Mouse (Mus musculus): Measurements from ENCODE around the gene Gm45208. TPM values are rescaled to one million over a fixed set of nuclear protein-coding genes. Genes with fewer than 3 reads are reported as not detected.
A peak's percentile ranks its signal among the peaks of the same experiment; 100 is the strongest.

Gene Gm45208
- polyA plus RNA-seq, 1 experiment from 2014 or later: 2.7 TPM

GRCm38 (mm10) chrX:7776329-7777082 is 54.5 kb downstream of the Gm45208 start:
- Histone ChIP-seq H3K4me3 (ENCODE audit: low read depth, low read length) (no peak overlapping the region), H3K9me3 (ENCODE audit: low read length) (no peaks in the 10 kb centered on the region), H3K4me2 (replicated peaks; ENCODE audit: low read depth, low read length) (no peak overlapping the region), H3K27me3 (replicated peaks; ENCODE audit: insufficient read depth, low read length) (no peaks in the 10 kb centered on the region), H3K36me3 (ENCODE audit: insufficient read depth, low read length) (no peaks in the 10 kb centered on the region), H3K4me1 (ENCODE audit: insufficient read depth, low read depth, low read length) (no peaks in the 10 kb centered on the region), H3K9ac (replicated peaks; ENCODE audit: low read depth) (no peak overlapping the region), H3K27ac (ENCODE audit: low read length) (no peak overlapping the region)
- 37% methylated on average over 8 of the region's 8 CpGs for WGBS
- TF ChIP-seq CTCF (IDR thresholded peaks at IDR 0.05) (peak; percentile 82), EP300 (IDR thresholded peaks at IDR 0.05) (no peak)
- ATAC-seq (peak; percentile 58), DNase-seq (ENCODE audit: low spot score) (peak; percentile 38)

DNA sequence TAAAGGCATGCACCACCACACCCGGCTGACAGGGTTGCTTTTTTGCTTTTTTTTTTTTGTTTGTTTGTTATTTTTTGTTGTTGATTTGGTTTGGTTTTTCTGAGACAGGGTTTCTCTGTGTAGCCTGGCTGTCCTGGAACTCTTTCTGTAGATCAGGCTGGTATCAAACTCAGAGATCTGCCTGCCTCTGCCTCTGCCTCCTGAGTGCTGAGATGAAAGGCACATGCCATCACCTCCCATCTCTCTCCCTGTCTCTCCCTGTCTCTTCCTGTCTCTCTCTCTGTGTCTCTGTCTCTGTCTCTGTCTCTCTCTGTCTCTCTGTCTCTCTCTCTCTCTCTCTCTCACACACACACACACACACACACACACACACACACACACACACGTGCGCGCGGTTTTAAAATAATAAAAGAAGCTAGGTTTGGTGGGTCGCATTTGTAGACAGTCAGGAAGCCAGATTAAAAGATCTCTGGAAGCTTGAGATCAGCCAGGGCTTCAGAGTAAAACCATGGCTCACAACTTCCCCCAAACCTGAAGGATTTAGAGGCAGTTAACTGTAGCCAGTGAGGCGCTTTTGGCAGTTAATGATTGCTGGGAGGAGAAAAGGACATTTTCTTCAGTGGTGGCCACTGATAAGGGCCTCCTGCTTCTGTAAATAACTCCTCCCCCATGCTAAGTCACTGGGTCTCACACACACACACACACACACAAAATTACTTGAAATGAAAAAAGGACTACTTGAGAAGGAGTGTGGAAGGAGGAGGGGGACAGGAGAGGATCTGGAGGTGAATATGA is 56.6 kb downstream of the Gm45208 start:
- no peak overlapping the region for H3K27ac ChIP-seq (ENCODE audit: low read length)
- H3K9ac ChIP-seq (replicated peaks; ENCODE audit: low read depth): no peak overlapping the region
- 48% methylated on average over 7 of the region's 7 CpGs for WGBS
- no peak overlapping the region for H3K4me3 ChIP-seq (ENCODE audit: low read depth, low read length)
- H3K4me2 ChIP-seq (replicated peaks; ENCODE audit: low read depth, low read length): no peak overlapping the region
- TF ChIP-seq EP300 (IDR thresholded peaks at IDR 0.05): no peak
- TF ChIP-seq CTCF (IDR thresholded peaks at IDR 0.05): no peak
- H3K4me1 ChIP-seq (ENCODE audit: insufficient read depth, low read depth, low read length): no peaks in the 10 kb centered on the region
- no peak for ATAC-seq
- H3K9me3 ChIP-seq (ENCODE audit: low read length): no peaks in the 10 kb centered on the region
- DNase-seq (ENCODE audit: low spot score): no peak
- no peaks in the 10 kb centered on the region for H3K27me3 ChIP-seq (replicated peaks; ENCODE audit: insufficient read depth, low read length)
- no peaks in the 10 kb centered on the region for H3K36me3 ChIP-seq (ENCODE audit: insufficient read depth, low read length)

GRCm38 (mm10) chrX:7779294-7779693 is 57.2 kb downstream of the Gm45208 start:
- no peak for ATAC-seq
- H3K4me3 ChIP-seq (ENCODE audit: low read depth, low read length): no peak overlapping the region
- WGBS: 12% methylated on average over 3 of the region's 3 CpGs

More at GRCm38 (mm10) chrX:7779294-7779693, 57.2 kb downstream of the Gm45208 start:
- Histone ChIP-seq H3K4me2 (replicated peaks; ENCODE audit: low read depth, low read length) (no peak overlapping the region), H3K27ac (ENCODE audit: low read length) (no peak overlapping the region), H3K9ac (replicated peaks; ENCODE audit: low read depth) (no peak overlapping the region), H3K27me3 (replicated peaks; ENCODE audit: insufficient read depth, low read length) (no peaks in the 10 kb centered on the region), H3K9me3 (ENCODE audit: low read length) (no peaks in the 10 kb centered on the region), H3K4me1 (ENCODE audit: insufficient read depth, low read depth, low read length) (no peaks in the 10 kb centered on the region), H3K36me3 (ENCODE audit: insufficient read depth, low read length) (no peaks in the 10 kb centered on the region)
- DNase-seq (ENCODE audit: low spot score): no peak
- TF ChIP-seq CTCF (IDR thresholded peaks at IDR 0.05) (no peak), EP300 (IDR thresholded peaks at IDR 0.05) (no peak)

Other genes with a start within 250 kb of the Gm45208 start
- gene Foxp3, start 148.6 kb upstream of the Gm45208 start, polyA plus RNA-seq (2015; fragmentation: Nextera tagmentation; extraction: Ambion mirVana): 0.20 TPM in 1 of 2 replicates, not detected in the other
- 0.91 and 1.2 TPM in 2 replicates for gene Ppp1r3f, start 148.0 kb upstream of the Gm45208 start, polyA plus RNA-seq (2015; fragmentation: Nextera tagmentation; extraction: Ambion mirVana)
- 18.2 and 18.8 TPM in 2 replicates for gene Ccdc22, start 116.7 kb upstream of the Gm45208 start, polyA plus RNA-seq (2015; fragmentation: Nextera tagmentation; extraction: Ambion mirVana)
- 0.04 and 0.12 TPM in 2 replicates for gene Cacna1f, start 115.2 kb upstream of the Gm45208 start, polyA plus RNA-seq (2015; fragmentation: Nextera tagmentation; extraction: Ambion mirVana)
- 1.5 and 1.6 TPM in 2 replicates for gene Syp, start 83.8 kb upstream of the Gm45208 start, polyA plus RNA-seq (2015; fragmentation: Nextera tagmentation; extraction: Ambion mirVana)
- 6.5 and 6.9 TPM in 2 replicates for gene Prickle3, start 65.0 kb upstream of the Gm45208 start, polyA plus RNA-seq (2015; fragmentation: Nextera tagmentation; extraction: Ambion mirVana)
- 238 and 242 TPM in 2 replicates for gene Plp2, start 50.9 kb upstream of the Gm45208 start, polyA plus RNA-seq (2015; fragmentation: Nextera tagmentation; extraction: Ambion mirVana)
- 3.5 and 3.7 TPM in 2 replicates for gene Magix, start 41.0 kb upstream of the Gm45208 start, polyA plus RNA-seq (2015; fragmentation: Nextera tagmentation; extraction: Ambion mirVana)
- gene Gpkow, start 25.1 kb upstream of the Gm45208 start, polyA plus RNA-seq (2015; fragmentation: Nextera tagmentation; extraction: Ambion mirVana): 25.9 and 26.1 TPM in 2 replicates
- gene Wdr45, start 7.9 kb upstream of the Gm45208 start, polyA plus RNA-seq (2015; fragmentation: Nextera tagmentation; extraction: Ambion mirVana): 202 and 222 TPM in 2 replicates
- 18.3 and 18.8 TPM in 2 replicates for gene Praf2, start 6.2 kb downstream of the Gm45208 start, polyA plus RNA-seq (2015; fragmentation: Nextera tagmentation; extraction: Ambion mirVana)
- 26.4 and 28.2 TPM in 2 replicates for gene Ccdc120, start 28.7 kb downstream of the Gm45208 start, polyA plus RNA-seq (2015; fragmentation: Nextera tagmentation; extraction: Ambion mirVana)
- gene Tfe3, start 40.3 kb downstream of the Gm45208 start, polyA plus RNA-seq (2015; fragmentation: Nextera tagmentation; extraction: Ambion mirVana): 22.0 and 27.6 TPM in 2 replicates
- 22.1 and 25.6 TPM in 2 replicates for gene Gripap1, start 67.5 kb downstream of the Gm45208 start, polyA plus RNA-seq (2015; fragmentation: Nextera tagmentation; extraction: Ambion mirVana)
- 0.30 and 0.41 TPM in 2 replicates for gene Kcnd1, start 100.0 kb downstream of the Gm45208 start, polyA plus RNA-seq (2015; fragmentation: Nextera tagmentation; extraction: Ambion mirVana)
- gene Otud5, start 119.1 kb downstream of the Gm45208 start, polyA plus RNA-seq (2015; fragmentation: Nextera tagmentation; extraction: Ambion mirVana): 29.0 and 30.3 TPM in 2 replicates
- 5.5 and 7.0 TPM in 2 replicates for gene Pim2, start 156.0 kb downstream of the Gm45208 start, polyA plus RNA-seq (2015; fragmentation: Nextera tagmentation; extraction: Ambion mirVana)
- gene Slc35a2, start 161.8 kb downstream of the Gm45208 start, polyA plus RNA-seq (2015; fragmentation: Nextera tagmentation; extraction: Ambion mirVana): 30.0 and 32.2 TPM in 2 replicates
- gene Pqbp1, start 177.0 kb downstream of the Gm45208 start, polyA plus RNA-seq (2015; fragmentation: Nextera tagmentation; extraction: Ambion mirVana): 80.1 and 80.4 TPM in 2 replicates
- 82.3 and 88.9 TPM in 2 replicates for gene Timm17b, start 177.1 kb downstream of the Gm45208 start, polyA plus RNA-seq (2015; fragmentation: Nextera tagmentation; extraction: Ambion mirVana)
- not detected in 2 replicates for gene Gm10491, start 185.6 kb downstream of the Gm45208 start, polyA plus RNA-seq (2015; fragmentation: Nextera tagmentation; extraction: Ambion mirVana)
- gene Gm10490, start 187.3 kb downstream of the Gm45208 start, polyA plus RNA-seq (2015; fragmentation: Nextera tagmentation; extraction: Ambion mirVana): not detected in 2 replicates
- gene Pcsk1n, start 197.6 kb downstream of the Gm45208 start, polyA plus RNA-seq (2015; fragmentation: Nextera tagmentation; extraction: Ambion mirVana): 0.15 and 0.17 TPM in 2 replicates
- gene Eras, start 206.4 kb downstream of the Gm45208 start, polyA plus RNA-seq (2015; fragmentation: Nextera tagmentation; extraction: Ambion mirVana): not detected in 2 replicates
- 7.2 and 7.5 TPM in 2 replicates for gene Hdac6, start 225.6 kb downstream of the Gm45208 start, polyA plus RNA-seq (2015; fragmentation: Nextera tagmentation; extraction: Ambion mirVana)

All from lung, postnatal 0 days (tissue).